Mouse (Mus musculus) gastrocnemius, postnatal 14 days (tissue): Measurements from ENCODE around the gene Cdc42ep1. TPM values are rescaled to one million over a fixed set of nuclear protein-coding genes. Genes with fewer than 3 reads are reported as not detected.
"Not testable (repeated sequence)": the region's sequence is repeated elsewhere in the genome, so short reads cannot be mapped to it uniquely, and the experiment has no call there.

Experiments used
- DNase-seq: peaks from one replicate; pipeline ENCODE4 v3.0.0; 2021; ENCODE audit warnings: mixed read lengths
- intact Hi-C: fragments of 180-260 bp; cut with DNase I; formaldehyde crosslinking; loops from one replicate; pipeline ENCODE4 v1.15.1; 2025; ENCODE audit warnings: low total_unique reads
- total RNA-seq, 2 experiments: library from RNA; stranded (reverse); gene quantifications; 2 replicates each; pipeline ENCODE4 v1.2.3; 2021

The Cdc42ep1 gene
- total RNA-seq, 2 experiments from 2014 or later: 22.7 to 23.6 TPM

DNA sequence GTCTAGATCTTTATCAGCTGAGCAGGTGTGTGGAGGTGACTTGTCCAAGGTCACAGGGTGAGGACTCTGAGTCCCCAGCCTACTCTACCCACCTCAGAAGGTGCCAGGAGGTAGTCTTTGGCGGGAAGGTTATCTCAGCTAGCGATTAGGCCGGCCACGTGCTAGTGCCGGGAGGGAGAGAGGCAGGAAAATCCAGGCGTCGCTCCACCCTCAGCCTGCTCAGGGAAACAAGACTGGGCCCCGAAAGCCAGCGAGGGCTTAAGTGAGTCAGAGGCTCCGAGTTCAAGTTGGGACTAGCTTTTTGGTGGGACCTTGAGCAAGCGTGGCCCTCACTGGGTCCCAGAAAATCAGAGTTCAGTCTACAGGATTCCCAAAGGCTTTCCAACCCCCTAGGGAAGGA is 2.9 kb downstream of the Cdc42ep1 start:
- no peak for DNase-seq
- intact Hi-C loops: no loop called here

DNA sequence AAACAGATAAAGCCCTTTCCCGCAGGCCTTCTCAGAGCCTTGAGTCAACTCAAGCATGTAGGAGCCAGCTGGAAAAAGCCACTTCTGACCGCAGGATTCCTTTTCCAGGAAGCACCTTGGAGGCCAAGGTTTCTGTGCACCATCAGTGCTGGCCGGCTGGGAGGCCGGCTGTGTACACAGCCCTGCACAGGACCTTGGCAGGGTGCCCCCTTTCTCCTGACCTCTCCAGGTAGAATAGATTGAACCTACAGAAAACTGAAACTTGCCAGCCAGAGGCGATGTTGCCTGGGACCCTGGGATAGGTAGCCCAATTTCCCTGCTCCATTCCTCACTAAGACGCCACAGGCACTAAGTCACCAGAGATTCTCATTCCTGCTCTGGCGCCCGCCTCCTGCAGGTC is 3.4 kb downstream of the Cdc42ep1 start:
- DNase-seq: no peak

DNA sequence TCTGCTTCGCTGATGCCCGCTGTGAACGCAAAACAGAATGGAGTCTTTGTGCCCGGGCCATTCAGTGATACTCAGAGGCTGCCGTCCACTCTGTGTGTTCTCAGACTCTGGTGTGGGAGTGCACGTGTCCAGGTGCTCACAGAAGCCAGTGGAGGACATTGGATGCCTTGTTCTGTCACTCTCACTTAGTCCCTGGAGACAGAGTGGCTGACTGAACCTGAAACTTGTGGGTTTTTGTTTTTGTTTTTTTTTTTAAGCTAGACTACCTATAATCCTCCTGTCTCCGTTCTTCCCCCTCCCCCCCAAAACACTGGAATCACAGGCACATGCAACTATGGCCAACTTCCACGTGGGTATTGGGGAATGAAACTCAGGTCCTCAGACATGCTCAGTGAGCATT is 3.9 kb downstream of the Cdc42ep1 start:
- intact Hi-C loops: no loop called here

More for the DNA sequence above, 3.4 kb downstream of the Cdc42ep1 start:
- intact Hi-C loops: no loop called here

DNA sequence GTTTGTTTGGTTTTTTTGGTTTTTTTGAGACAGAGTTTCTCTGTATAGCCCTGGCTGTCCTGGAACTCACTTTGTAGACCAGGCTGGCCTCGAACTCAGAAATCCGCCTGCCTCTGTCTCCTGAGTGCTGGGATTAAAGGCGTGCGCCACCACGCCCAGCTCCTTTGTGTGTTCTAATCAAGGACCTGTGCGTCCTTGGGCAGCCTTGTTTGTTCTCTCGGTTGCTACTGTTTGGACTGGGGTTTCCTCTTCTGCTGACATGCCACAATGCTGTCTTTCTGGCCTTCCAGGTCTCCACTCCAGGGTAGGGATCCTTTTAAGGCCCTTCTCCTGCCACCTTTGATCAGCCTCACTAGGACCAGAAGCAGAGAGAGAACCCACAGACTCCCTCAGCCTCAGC is 4.4 kb downstream of the Cdc42ep1 start:
- intact Hi-C loops, DNase-seq: not testable (repeated sequence)

More for the DNA sequence above, 3.9 kb downstream of the Cdc42ep1 start:
- DNase-seq: no peak

DNA sequence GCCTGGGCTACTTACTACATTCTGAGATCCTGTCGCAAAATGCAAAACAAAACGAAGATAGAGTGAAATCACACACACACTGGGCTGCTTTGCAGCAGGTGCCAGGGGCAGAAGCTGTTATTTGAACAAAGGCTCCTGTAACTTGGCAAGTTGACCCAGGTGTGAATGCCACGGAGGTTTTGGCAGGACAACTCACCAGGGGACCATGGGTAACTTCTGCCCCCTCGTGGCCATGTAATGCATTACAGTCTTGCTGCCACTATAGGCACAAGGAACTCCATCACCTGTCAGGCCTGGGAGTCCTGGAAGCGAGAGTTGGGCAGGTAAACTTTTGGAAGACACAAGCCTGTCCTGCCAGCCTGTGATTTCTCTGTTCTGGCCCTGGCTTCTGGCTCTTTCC is 6.0 kb downstream of the Cdc42ep1 start:
- DNase-seq: peak; percentile 81
- intact Hi-C loops: loop anchor here (2.0 kb wide), 1 partner anchor 22 kb away; no protein-coding TSS in a partner anchor

DNA sequence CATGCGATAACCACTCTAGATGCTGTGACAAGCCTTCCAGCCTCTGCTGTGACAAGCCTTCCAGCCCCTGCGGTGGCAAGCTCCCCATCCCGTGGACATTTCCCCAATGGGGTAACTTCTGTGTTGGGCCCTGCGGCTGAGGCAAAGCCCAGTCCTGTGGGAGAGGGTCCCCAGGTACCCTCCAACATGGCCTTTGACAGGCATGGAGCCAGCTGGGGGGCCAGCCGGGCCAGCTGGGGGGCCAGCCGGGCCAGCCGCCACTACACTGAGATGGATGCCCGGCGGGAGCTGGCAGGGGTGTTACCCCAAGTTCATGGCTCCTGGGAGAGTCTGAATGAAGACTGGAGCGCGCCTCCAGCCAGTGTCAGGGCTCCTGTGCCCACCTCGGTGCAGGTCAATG is 7.1 kb downstream of the Cdc42ep1 start:
- intact Hi-C loops: loop anchor here (2.0 kb wide), 1 partner anchor 23 kb away; no protein-coding TSS in a partner anchor
- no peak for DNase-seq

DNA sequence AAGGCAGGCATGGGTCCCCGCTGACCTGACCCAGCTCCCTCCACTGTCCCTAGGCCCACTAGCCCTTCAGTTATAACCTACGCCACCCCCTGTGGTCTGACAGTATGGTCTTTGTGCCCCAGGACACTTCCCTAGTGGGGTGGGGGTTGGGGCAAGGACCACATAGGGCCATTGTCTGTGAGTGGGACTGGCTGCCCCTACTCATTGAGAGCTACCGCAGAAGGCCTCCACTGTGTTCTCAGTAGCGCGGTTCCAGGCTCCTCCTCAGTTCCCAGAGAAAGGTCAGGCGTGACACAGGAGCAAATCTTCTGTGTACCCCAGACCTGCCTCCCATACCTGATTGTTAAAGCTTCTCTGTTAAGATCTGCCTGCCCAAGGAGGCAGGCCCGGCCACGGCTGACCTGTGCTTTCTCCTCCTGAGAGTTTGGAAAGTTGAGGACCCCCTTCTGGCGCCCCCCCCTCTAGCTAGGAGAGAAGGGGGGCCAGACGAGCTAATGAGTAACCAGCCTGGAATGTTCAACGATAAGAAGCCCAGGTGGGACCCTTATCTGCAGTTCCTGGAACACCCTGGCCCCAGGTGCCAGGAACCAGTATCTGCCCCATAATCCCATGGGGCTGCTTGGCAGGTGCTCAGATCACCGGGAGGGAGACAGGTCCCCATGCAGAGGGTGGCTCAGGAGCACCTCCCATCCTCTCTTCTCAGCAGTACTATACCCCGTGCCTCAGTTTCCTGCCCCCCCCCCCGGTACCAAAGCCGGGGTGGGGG is 7.8 kb downstream of the Cdc42ep1 start:
- intact Hi-C loops: loop anchor here (5.0 kb wide), 1 partner anchor 33 kb away; no protein-coding TSS in a partner anchor
- no peak for DNase-seq

DNA sequence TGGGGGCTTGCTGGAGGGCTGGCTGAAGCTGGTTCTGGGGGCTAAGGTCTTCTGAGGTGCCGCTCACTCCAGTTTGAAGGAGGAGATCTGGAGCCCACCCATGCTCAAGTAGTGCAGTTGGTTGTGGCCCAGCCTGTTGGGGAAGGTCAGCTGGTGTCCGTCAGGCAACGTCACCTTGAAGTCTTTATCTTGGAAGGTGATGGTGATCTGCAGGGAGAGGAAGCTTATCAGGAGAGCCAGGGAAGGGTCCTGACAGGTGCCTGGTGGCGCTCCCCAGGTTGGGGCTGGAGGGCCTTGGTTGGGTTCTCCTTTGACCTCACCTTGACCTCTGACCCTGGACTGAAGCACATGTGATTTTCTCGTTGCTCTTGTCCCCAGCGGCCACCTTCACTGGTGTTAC is 8.5 kb downstream of the Cdc42ep1 start:
- intact Hi-C loops: loop anchor here (5.0 kb wide), 1 partner anchor 34 kb away; no protein-coding TSS in a partner anchor
- DNase-seq: no peak

DNA sequence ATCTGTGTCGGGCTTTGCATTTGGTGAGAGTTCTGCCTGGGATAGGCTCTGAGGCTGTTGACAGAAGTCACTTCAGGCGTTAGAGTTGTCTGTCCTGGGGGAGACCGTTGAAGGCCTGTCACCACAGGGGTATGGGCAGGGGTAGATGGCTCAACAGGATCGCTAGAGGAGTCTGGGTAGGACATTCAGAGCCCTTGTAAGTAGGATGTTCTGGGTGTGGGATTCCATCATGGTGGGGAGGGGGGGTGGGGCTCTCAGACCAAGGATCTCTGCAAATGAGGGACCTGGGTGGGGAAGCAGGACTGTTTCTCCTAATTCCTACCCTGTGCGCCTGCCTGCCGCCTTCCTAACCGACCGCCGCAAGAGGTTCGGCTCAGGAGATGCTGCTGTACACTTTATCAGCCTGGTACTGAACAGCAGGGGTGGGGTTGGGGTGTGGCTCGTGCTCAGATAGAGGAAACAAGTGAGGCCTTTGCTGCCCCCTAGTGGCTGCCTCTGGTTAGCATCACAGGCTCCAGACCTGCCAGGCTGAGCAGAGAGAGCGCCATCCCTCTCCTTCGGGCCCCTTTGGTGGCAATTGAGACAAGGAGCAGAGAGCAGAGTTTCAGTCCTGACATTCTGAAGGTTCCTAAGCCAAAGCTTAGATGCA is 9.2 kb downstream of the Cdc42ep1 start:
- intact Hi-C loops: loop anchor here (5.0 kb wide), 1 partner anchor 34 kb away; no protein-coding TSS in a partner anchor
- DNase-seq: peak; percentile 91

DNA sequence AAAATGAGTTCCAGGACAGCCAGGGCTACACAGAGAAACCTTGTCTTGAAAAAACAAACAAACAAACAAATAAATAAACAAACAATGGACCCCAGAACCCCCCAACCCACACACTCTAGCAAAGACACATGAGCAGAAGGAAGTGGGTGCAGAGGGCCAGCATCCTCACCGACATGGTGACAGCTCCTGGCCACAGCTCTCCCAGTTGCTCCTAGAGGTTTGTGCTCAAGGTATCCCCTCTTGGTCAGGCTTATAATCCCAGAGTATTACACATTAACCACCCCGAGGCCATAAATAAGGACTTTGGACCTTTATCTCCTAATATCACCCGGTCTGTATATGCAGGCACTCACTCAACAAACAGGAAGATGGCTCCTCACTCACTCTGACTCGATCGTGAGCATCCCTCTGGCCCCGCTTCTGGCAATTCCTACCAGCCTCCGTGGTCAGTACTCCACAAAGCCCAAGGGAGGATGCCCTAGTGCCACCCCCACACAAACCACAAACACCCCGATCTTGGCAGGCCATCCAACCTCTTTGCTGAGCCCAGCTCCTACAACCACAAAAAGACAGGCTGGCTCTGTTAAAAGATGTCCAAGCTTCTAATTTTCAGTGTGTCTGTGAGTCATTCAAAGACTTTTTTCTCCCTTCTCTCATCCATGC is 13.0 kb downstream of the Cdc42ep1 start, which contains the start of gene Lgals2:
Gene Lgals2, minus strand, starts transcription at position 227 of the 663 bp plus-strand sequence.
- intact Hi-C loops: no loop called here

DNA sequence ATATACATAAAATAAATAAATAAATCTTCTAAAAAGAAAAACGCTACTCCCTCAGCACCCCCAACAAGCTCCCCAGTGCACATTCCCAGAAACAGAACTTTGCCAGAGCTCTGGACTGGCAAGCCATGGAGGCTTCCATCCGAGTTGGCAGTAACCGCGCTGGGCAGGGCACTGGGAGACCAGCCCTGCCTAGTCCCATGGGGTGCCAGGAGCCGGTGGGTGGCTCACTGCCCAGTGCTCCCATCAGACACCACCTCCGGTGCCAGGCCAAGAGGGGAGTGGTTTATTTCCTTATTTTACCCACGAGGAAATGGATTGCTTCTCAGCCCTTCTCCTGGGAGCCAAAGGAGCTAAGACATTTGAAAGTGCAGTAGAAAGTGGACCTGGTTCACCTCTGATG is 14.6 kb downstream of the Cdc42ep1 start:
- intact Hi-C loops: no loop called here
- peak; percentile 76 for DNase-seq

More for the DNA sequence above, 13.0 kb downstream of the Cdc42ep1 start, which contains the start of gene Lgals2:
- DNase-seq: no peak

DNA sequence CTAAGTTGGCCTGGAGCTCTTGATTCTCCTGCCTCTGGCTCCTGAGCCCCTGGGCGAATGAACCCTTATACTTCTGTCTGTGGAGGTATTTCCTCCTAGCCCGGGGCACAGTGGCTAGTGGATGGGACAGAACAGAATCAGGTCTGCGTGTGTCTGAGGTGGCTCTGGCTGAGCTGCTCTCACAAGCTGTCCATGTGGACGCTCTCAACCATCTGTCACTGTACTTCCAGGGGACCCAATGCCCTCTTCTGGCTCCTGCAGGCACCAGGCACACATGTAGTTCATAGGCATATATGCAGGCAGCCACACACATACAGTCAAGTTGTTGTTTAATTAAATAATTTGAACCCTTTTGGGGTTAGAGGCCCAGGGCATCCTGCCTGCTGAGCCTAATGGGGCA is 16.9 kb downstream of the Cdc42ep1 start:
- DNase-seq: no peak
- intact Hi-C loops: no loop called here

DNA sequence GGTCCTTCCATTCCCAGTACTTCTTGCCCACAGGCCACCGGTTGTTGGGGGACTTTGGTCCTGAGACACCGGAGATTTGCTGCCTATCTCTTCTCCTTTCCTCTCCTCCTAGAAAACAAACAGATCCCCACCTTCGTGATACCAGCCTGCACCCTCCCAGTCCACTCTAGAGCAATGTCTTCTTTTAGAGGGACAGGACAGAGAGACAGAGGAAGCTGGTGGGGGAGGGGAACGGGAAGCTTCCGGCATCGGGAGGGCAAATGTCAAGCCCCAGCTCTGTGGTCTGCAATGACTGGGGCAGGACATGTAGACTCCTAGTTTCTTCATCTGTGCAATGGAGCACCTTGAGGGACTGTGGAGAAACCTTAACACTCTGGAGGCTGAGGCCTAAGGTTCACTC is 17.3 kb downstream of the Cdc42ep1 start:
- intact Hi-C loops: no loop called here
- no peak for DNase-seq

DNA sequence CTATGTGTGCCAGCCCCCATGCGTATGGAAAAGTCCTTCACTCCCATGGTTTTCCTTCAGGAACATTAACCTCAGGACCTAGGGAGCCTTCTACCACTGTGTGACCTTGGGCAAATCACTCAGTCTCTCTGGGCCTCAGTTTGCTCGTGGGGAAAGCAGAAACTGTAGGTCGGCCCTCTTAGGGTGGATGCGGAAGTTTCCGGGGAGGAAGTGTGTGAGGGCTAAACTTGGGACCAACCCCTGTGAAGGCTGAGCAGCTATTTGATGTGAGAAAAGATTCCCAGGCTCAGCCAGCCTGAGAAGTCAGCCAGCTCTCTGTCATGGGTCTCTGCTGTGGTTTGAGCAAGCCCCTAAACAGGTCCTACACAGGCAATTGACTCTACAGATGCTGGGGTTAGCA is 19.9 kb downstream of the Cdc42ep1 start:
- intact Hi-C loops: no loop called here
- DNase-seq: no peak

DNA sequence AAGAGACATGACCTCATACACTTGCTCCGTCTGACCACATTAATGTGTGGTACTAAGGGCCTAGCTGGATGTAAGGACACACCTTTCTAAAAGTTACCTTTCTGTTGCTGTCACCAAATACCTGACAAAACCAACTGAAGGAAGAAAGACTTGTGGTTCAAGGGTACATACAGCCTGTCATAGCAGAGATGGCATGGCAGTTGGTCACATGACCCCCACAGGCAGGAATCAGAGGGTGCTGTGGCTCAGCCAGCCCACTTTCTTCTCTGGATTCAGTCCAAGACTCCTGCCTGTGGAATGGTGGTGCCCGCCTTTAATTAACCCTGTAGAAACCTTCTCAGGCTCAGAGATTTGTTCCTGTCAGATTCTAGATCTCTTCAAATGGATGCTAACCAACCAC is 20.7 kb downstream of the Cdc42ep1 start:
- DNase-seq: no peak
- intact Hi-C loops: no loop called here

DNA sequence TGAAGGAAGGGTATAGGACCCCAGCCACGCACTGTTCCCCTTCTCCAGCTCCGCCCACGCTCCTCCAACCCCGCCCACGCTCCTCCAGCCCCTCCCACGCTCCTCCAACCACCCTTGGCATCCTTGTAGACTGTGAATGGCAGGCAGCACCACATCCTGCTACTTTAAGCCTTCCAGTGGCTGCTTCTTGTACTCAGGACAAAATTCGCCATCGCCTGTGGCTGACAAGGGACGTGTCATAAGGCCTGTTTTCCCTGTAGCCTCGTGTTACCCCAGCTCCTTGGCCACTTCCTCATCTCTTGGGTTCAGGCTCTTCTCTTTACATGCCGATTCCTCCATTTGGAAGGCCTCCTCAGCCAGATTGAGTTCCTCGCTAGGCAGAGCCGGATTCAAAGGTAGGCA is 21.4 kb downstream of the Cdc42ep1 start:
- intact Hi-C loops: no loop called here
- no peak for DNase-seq

DNA sequence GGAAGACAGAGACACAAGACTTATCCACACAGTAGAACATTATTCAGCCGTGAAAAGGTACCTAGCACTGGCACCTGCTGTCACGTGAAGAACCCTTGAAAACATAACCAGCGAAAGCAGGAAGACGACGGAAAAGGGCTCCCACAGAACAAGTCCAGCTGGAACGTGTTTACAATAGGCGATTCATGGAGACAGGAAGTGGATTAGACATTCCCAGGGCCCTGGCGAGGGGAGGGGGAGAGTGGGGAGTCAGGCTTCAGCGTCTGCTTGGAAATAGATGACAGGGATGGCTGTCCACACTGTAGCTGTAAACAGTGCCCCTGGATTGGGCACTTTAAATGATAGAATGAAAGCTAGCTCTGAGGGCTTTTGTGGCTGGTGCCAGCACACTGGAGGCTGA is 26.0 kb downstream of the Cdc42ep1 start:
- intact Hi-C loops: loop anchor here (5.0 kb wide), 1 partner anchor 41 kb away; no protein-coding TSS in a partner anchor
- peak; percentile 54 for DNase-seq

DNA sequence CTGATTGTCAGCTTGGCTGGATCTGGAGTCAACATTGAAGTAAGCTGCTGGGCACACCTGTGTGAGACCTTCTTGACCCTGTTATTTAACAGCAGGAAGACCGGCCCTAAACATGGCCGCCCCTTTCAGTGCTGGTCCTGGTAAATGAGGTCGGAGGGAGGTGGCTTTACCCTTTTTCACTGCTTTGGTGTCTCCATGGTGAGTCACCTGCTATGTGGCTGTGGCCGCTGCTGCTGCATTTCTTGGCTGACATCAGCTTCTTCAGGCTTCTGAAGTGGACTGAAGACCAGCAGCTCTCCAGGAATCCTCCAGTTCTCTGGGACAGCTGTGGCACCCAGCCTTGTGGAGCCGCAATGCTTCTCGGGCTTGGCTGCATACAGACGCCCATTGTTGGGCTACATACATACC is 26.4 kb downstream of the Cdc42ep1 start:
- no peak for DNase-seq
- intact Hi-C loops: loop anchor here (5.0 kb wide), 1 partner anchor 42 kb away; no protein-coding TSS in a partner anchor

DNA sequence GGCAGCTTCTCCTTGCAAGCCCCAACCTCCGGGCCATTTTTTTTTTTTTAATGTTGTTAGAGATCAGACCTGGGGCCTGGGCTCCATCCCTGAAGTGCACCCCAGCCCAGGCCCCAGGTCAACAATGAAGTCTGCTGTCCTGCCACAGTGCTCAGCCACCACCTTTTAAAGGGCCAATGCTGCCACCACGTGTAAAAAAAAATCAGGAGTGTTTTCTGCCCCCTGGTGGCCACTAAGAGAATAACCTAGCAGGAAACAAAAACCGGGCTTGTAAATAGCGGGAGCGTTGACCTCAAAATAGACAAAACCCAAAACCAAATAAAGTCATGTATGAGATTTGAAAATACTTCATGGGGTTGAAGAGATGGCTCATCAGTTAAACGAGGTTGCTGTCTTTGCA is 27.4 kb downstream of the Cdc42ep1 start:
- intact Hi-C loops: loop anchor here (5.0 kb wide), 1 partner anchor 42 kb away; no protein-coding TSS in a partner anchor
- peak; percentile 35 for DNase-seq

DNA sequence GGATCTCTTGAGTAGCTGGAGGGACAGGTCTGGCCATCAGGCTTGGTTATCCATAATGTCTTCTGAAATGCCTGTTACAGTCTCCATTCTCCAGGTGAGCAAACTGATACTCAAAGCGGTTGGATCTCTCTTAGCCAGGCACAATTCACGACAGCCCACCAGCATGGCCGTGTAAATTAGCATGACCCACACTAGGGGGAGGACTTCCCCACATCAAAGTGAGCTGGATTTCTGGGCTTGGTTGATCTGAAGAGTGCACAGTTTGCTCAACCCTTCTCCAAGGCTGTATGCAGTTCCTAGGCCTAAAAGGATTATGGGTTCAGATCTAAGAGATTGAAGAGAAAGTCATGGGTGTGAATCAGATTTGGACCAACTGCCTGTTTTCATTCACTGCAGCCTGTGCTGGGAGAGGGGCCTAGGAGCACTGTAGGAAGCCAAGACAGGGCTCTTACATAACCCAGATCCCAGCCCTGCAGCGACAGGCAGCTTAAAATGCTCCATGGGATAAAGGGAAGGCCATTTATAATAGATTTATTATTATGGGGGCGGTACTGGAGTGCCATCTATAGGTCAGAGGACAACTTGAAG is 29.7 kb downstream of the Cdc42ep1 start:
- intact Hi-C loops: no loop called here

More for the DNA sequence above, 29.7 kb downstream of the Cdc42ep1 start:
- no peak for DNase-seq
